Mouse (Mus musculus): ENCODE data around the gene Arhgap36. TPM values are rescaled to one million over a fixed set of nuclear protein-coding genes. Genes with fewer than 3 reads are reported as not detected.

Gene Arhgap36
- 2.0 and 2.2 TPM in 2 replicates for polyA plus RNA-seq (2014; fragmentation: Nextera tagmentation; extraction: Ambion mirVana)

DNA sequence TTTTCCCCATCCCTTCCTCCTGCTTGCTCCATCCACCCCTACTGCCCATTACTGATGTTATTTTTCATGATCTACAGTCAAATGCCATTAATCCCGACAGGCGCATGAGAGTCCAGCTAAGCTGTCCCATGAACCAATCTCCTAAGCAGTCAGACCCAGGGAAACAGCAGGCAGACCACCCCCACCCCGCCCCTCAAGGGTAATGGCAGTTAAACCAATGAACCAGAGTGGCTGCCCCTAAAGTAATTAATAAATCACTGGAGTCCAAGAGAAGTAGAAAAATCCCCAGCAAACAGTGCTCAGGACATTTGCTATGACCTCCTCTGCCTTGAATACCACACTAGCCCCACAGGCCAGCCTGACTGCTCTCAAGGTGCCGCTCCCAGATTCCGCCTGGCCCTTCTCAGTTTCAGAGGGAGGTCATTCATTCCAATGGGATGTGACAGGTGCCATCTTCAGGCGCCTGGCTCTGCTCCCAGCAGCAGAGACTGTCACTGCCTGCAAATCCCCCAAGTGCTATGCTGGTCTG is at the start of gene Arhgap36:
Arhgap36 (plus strand) TSS at position 504 of the 529 bp plus-strand sequence.
- no peaks in the 10 kb centered on the region for H3K36me3 ChIP-seq (ENCODE audit: control insufficient read depth, insufficient read depth, low read length)
- ATAC-seq (ENCODE audit: low FRiP score, low TSS enrichment) (no peak), DNase-seq (no peak)
- H3K9me3 ChIP-seq (ENCODE audit: control insufficient read depth, low read length): no peaks in the 10 kb centered on the region
- no peak within 1 kb of the TSS for H3K9ac ChIP-seq (replicated peaks; ENCODE audit: low read length)
- no peak within 1 kb of the TSS for H3K4me3 ChIP-seq (replicated peaks; ENCODE audit: low read depth, low read length)
- H3K27me3 ChIP-seq (ENCODE audit: control insufficient read depth, insufficient read depth, low read length): no peaks in the 10 kb centered on the region
- H3K4me1 ChIP-seq (ENCODE audit: control insufficient read depth, insufficient read depth, low read length): no peaks in the 10 kb centered on the region
- H3K4me2 ChIP-seq (ENCODE audit: low read length): no peak within 1 kb of the TSS
- WGBS: 68% methylated on average over 6 of the region's 6 CpGs
- H3K27ac ChIP-seq (replicated peaks; ENCODE audit: low read depth, low read length): no peak within 1 kb of the TSS

DNA sequence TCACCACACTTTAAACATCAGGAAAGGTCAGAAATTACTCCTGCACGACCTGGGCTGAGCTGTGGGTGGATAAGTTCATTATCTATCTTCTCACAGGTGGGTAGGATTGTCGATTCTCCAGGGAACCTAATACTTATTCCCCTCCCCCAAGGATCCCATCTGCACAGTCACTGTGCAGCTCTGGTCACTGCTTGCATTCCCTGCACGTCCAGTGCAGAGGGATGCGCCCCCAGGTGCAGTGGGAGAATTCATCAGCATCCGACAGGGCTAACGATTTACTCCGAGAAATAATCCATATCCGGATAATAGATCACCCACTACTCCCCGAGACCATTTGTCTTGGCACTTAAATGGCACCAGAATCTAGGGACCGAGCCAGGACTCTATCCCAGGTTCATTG is 6.0 kb upstream of the Arhgap36 start:
- no peaks in the 10 kb centered on the region for H3K9me3 ChIP-seq (ENCODE audit: control insufficient read depth, low read length)
- H3K36me3 ChIP-seq (ENCODE audit: control insufficient read depth, insufficient read depth, low read length): no peaks in the 10 kb centered on the region
- ATAC-seq (ENCODE audit: low FRiP score, low TSS enrichment) (no peak), DNase-seq (no peak)
- H3K27ac ChIP-seq (replicated peaks; ENCODE audit: low read depth, low read length): no peak overlapping the region
- no peak overlapping the region for H3K4me3 ChIP-seq (replicated peaks; ENCODE audit: low read depth, low read length)
- no peak overlapping the region for H3K4me2 ChIP-seq (ENCODE audit: low read length)
- 50% methylated on average over 10 of the region's 10 CpGs for WGBS
- H3K4me1 ChIP-seq (ENCODE audit: control insufficient read depth, insufficient read depth, low read length): no peaks in the 10 kb centered on the region
- no peaks in the 10 kb centered on the region for H3K27me3 ChIP-seq (ENCODE audit: control insufficient read depth, insufficient read depth, low read length)
- no peak overlapping the region for H3K9ac ChIP-seq (replicated peaks; ENCODE audit: low read length)

DNA sequence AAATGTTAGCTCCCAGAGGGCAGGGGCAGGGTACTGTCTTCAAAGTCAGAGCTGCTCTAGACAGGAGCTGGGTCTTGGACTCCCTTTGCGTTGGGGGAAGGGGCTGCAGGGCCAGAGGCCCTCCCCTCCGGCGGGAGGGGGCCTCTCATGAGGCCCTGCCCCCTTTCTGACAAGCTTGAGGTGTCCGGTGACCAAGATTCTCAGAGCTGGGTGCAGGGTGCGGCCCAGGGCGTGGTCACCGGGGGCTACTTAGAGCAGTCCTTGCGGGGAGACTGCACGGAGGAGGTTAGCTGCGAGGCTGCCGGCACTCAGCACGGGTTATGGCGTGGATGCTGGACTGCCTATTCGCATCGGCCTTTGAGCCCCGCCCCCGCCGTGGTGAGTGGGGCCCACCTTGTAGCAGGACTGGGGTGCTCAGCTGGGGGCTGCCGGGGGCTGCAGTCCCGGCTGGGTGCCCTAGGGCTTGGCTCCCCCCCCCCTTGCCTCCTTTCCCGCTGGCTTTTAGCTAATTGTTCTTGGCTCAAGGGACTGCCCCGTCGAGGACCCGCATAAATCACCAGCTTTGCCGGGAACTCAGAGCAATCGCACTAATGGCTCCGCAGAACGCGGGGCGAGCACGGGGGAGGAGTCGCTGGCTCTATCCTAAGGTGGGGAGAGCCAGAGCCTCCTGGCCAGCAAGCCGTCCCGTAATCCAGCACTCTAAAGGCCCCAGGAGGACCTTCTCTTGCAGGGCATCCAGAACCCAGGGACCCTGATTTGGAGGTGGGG is 6.7 kb downstream of the Arhgap36 start:
- 34% methylated on average over 34 of the region's 34 CpGs for WGBS
- DNase-seq (peak; percentile 41), ATAC-seq (ENCODE audit: low FRiP score, low TSS enrichment) (peak; percentile 63)
- no peak overlapping the region for H3K27ac ChIP-seq (replicated peaks; ENCODE audit: low read depth, low read length)
- H3K9ac ChIP-seq (replicated peaks; ENCODE audit: low read length): peak overlapping the region; percentile 34; the same call in 1 of the 2 replicates
- peak overlapping the region; percentile 33 for H3K4me3 ChIP-seq (replicated peaks; ENCODE audit: low read depth, low read length)
- no peaks in the 10 kb centered on the region for H3K27me3 ChIP-seq (ENCODE audit: control insufficient read depth, insufficient read depth, low read length)
- no peaks in the 10 kb centered on the region for H3K9me3 ChIP-seq (ENCODE audit: control insufficient read depth, low read length)
- peak overlapping the region; percentile 56 for H3K4me2 ChIP-seq (ENCODE audit: low read length)
- H3K36me3 ChIP-seq (ENCODE audit: control insufficient read depth, insufficient read depth, low read length): no peaks in the 10 kb centered on the region
- no peaks in the 10 kb centered on the region for H3K4me1 ChIP-seq (ENCODE audit: control insufficient read depth, insufficient read depth, low read length)

DNA sequence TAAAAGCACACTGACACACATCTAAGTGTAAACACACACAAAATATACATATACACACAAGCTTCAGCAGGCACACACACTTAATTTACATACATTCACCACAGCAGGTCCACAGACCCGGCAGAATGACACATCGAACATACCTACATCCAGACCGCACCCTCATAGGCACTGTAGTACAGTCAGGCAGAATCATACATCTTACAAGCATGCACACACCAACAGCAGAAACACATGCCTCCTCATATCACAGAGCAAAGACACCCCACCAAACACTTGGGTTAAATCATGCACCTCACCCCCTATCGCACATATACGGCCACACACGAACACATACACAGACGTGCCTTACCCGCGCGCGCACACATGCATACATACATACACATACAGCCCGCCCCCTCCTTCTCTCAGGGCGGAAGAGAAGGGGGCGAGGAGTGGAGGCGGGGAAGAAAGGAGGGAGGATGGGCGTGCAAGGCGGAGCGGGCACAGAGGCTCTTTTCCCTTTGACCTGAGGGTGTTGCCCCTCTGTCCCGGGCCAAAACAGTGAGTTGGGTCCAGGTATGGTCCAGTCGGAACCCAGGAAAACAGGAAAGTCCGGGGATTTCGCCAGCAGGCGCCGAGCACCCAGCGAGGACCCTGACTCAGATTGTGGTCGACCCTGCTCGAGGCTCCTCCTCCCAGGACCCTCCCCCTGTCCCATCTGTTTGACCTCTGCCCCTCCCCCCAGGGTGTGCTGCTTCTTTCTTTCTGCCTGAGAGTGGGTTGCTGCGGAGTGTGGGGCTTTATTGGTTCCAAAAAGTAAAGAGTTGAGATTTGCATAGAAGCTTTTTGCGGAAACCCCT is 16.4 kb downstream of the Arhgap36 start:
- peak; percentile 80 for ATAC-seq (ENCODE audit: low FRiP score, low TSS enrichment)
- H3K9me3 ChIP-seq (ENCODE audit: control insufficient read depth, low read length): no peaks in the 10 kb centered on the region
- H3K4me3 ChIP-seq (replicated peaks; ENCODE audit: low read depth, low read length): peak overlapping the region; percentile 33
- peak overlapping the region; percentile 54 for H3K4me2 ChIP-seq (ENCODE audit: low read length)
- H3K27ac ChIP-seq (replicated peaks; ENCODE audit: low read depth, low read length): no peak overlapping the region
- H3K9ac ChIP-seq (replicated peaks; ENCODE audit: low read length): peak overlapping the region; percentile 41; the same call in 1 of the 2 replicates
- no peaks in the 10 kb centered on the region for H3K36me3 ChIP-seq (ENCODE audit: control insufficient read depth, insufficient read depth, low read length)
- peak; percentile 51 for DNase-seq
- 31% methylated on average over 27 of the region's 29 CpGs for WGBS
- no peaks in the 10 kb centered on the region for H3K27me3 ChIP-seq (ENCODE audit: control insufficient read depth, insufficient read depth, low read length)
- H3K4me1 ChIP-seq (ENCODE audit: control insufficient read depth, insufficient read depth, low read length): no peaks in the 10 kb centered on the region

DNA sequence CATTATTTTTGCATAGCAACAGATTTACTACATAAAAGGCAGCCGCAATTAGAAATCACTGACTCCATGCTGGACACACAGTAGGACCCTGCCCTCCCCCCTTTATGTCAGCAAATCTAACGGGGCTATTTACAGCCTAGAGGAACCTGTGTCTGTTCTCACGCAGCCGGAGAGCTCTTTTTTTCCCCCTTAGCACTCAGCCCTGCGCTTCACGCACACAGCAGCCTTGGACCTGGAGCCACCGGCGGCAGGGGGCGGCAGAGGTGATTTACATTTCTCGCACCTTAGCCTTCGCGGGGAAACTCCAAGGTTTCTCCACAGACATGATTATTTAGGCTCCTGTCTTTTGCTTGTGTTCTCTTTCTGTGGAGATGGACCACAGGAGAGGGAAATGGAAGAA is 17.1 kb downstream of the Arhgap36 start:
- no peak overlapping the region for H3K27ac ChIP-seq (replicated peaks; ENCODE audit: low read depth, low read length)
- H3K9ac ChIP-seq (replicated peaks; ENCODE audit: low read length): peak overlapping the region; percentile 41; the same call in 1 of the 2 replicates
- 17% methylated on average over 12 of the region's 12 CpGs for WGBS
- DNase-seq (peak; percentile 65), ATAC-seq (ENCODE audit: low FRiP score, low TSS enrichment) (peak; percentile 63; the same call in 1 of the 2 replicates)
- no peaks in the 10 kb centered on the region for H3K4me1 ChIP-seq (ENCODE audit: control insufficient read depth, insufficient read depth, low read length)
- H3K9me3 ChIP-seq (ENCODE audit: control insufficient read depth, low read length): no peaks in the 10 kb centered on the region
- H3K4me2 ChIP-seq (ENCODE audit: low read length): peak overlapping the region; percentile 54
- peak overlapping the region; percentile 33 for H3K4me3 ChIP-seq (replicated peaks; ENCODE audit: low read depth, low read length)
- no peaks in the 10 kb centered on the region for H3K36me3 ChIP-seq (ENCODE audit: control insufficient read depth, insufficient read depth, low read length)
- H3K27me3 ChIP-seq (ENCODE audit: control insufficient read depth, insufficient read depth, low read length): no peaks in the 10 kb centered on the region

- H3K9ac ChIP-seq (replicated peaks; ENCODE audit: low read length): no peak overlapping the region
- H3K4me3 ChIP-seq (replicated peaks; ENCODE audit: low read depth, low read length): no peak overlapping the region
- H3K9me3 ChIP-seq (ENCODE audit: control insufficient read depth, low read length): no peaks in the 10 kb centered on the region
- H3K4me1 ChIP-seq (ENCODE audit: control insufficient read depth, insufficient read depth, low read length): no peaks in the 10 kb centered on the region
- no peaks in the 10 kb centered on the region for H3K27me3 ChIP-seq (ENCODE audit: control insufficient read depth, insufficient read depth, low read length)
- H3K27ac ChIP-seq (replicated peaks; ENCODE audit: low read depth, low read length): no peak overlapping the region
- H3K4me2 ChIP-seq (ENCODE audit: low read length): no peak overlapping the region
- no peaks in the 10 kb centered on the region for H3K36me3 ChIP-seq (ENCODE audit: control insufficient read depth, insufficient read depth, low read length)
- 91% methylated on average over 5 of the region's 5 CpGs for whole genome bisulfite sequencing
- ATAC-seq (ENCODE audit: low FRiP score, low TSS enrichment): no peak
- DNase-seq: no peak
Observed at GRCm38 (mm10) chrX:49489141-49489540, 25.4 kb downstream of the Arhgap36 start.

DNA sequence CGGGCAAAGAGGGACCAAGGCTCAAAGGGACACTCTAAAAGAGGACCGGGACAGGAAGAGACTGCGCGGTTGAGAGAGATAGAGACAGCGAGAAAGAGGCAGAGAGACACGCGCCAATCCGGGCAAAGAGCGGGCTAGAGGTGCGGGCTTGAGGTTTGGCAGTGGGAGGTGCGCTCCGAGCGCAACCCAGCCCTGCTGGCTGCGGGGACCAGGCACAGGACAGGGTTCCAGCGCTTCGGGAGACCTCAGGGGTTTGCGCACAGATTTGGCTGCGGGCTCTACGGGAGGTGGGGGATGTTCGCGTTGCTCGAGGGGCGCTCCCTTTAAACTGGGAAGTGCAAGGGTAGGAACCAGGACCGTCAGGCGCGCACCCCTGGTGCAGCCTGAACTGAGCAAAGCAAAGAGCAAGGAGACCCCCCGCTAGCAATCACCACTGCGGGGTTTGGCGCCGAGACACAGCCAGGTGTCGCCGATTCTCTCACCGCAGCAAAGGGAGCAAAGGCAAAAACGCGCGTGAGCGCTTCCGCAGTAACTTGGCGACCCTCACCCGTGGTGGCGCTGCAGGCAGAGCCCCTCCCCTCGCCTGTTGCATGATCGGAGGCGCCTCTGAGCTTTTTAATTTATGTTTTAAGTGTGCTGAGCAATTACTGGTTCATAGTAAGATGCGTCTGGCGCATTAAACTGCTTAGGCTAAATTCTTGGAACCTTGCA is 30.1 kb downstream of the Arhgap36 start:
- peak overlapping the region; percentile 59 for H3K4me2 ChIP-seq (ENCODE audit: low read length)
- ATAC-seq (ENCODE audit: low FRiP score, low TSS enrichment): peak; percentile 46; the same call in 1 of the 2 replicates
- H3K9ac ChIP-seq (replicated peaks; ENCODE audit: low read length): no peak overlapping the region
- DNase-seq: peak; percentile 45
- H3K4me3 ChIP-seq (replicated peaks; ENCODE audit: low read depth, low read length): peak overlapping the region; percentile 32
- H3K27me3 ChIP-seq (ENCODE audit: control insufficient read depth, insufficient read depth, low read length): peaks cover 3% of the 10 kb centered on the region; the same call in 1 of the 2 replicates
- H3K36me3 ChIP-seq (ENCODE audit: control insufficient read depth, insufficient read depth, low read length): no peaks in the 10 kb centered on the region
- 18% methylated on average over 46 of the region's 46 CpGs for WGBS
- H3K4me1 ChIP-seq (ENCODE audit: control insufficient read depth, insufficient read depth, low read length): no peaks in the 10 kb centered on the region
- H3K27ac ChIP-seq (replicated peaks; ENCODE audit: low read depth, low read length): no peak overlapping the region
- H3K9me3 ChIP-seq (ENCODE audit: control insufficient read depth, low read length): no peaks in the 10 kb centered on the region
